Mouse (Mus musculus): Measurements from ENCODE around the gene Mettl11b. TPM values are rescaled to one million over a fixed set of nuclear protein-coding genes. Genes with fewer than 3 reads are reported as not detected.

Gene Mettl11b
- 0.14 TPM in 1 of 2 replicates, not detected in the other for polyA plus RNA-seq (2015; fragmentation: Nextera tagmentation; extraction: Ambion mirVana)

GRCm38 (mm10) chr1:163725106-163725759 is at the start of gene Mettl11b:
Gene Mettl11b (minus strand): TSS chr1:163725232.

Other genes starting within 250 kb of the Mettl11b start
- gene Kifap3, start 54.4 kb upstream of the Mettl11b start, polyA plus RNA-seq (2015; fragmentation: Nextera tagmentation; extraction: Ambion mirVana) = 115 and 121 TPM in 2 replicates
- 12.2 and 12.7 TPM in 2 replicates for gene Scyl3, start 203.9 kb upstream of the Mettl11b start, polyA plus RNA-seq (2015; fragmentation: Nextera tagmentation; extraction: Ambion mirVana)